Mouse (Mus musculus) fibroblast of lung, adult 2 months (primary cell): Measurements from ENCODE around the gene Rtn4r.

ENCODE experiments used
- DNase-seq: peaks from one replicate; pipeline ENCODE4 v3.0.0-alpha.2; 2011; ENCODE audit warnings: low read depth

The Rtn4r gene

DNA sequence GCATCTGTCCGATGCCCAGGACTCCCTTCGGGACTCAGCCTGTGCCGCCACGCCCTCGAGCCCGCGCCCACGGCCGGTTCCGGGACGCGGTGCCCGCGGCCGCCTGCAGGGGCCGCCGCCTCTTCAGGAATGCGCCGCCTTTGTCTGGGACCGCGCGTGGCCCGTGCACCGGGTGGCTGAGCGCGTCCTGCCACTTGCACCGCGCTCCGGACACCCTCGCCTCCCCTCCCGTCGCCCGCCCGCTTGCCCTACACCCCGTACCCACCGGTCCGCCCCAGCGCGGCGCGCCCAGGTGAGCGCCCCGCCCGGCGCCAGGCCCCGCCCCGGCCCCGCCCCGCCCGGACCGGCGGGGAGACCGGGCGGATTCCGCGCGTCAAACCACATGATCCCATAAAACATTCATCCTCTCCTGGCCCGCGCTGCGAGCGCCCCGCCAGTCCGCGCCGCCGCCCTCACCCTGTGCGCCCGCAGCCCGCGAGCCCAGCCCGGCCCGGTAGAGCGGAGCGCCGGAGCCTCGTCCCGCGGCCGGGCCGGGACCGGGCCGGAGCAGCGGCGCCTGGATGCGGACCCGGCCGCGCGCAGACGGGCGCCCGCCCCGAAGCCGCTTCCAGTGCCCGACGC lies at the start of gene Rtn4r:
Gene Rtn4r, plus strand, starts transcription at position 402 of the 621 bp plus-strand sequence.
- DNase-seq: no peak

- DNase-seq: no peak
Measured at GRCm38 (mm10) chr16:18078314-18079015, 49.0 kb upstream of the Rtn4r start.

DNA sequence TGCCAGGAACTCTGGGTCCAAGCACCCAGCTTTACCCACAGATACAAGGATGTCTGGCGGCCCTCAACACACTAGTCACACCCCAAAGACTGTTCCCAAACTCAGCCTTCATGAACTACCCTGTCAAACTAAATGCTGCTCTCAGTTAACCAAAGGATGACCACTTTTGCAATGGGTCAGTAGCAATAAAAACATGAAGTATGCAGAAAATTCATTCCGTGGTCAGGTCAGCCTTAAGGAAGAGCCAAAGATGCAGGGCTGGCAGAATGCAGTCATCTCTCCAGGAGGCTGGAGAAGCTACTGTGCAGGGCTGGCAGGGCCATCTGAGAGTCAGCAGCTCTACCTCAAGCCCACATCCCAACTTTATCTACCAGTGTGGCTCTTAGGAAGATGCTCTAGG lies 48.1 kb upstream of the Rtn4r start:
- no peak for DNase-seq

GRCm38 (mm10) chr16:18080171-18080570 lies 47.3 kb upstream of the Rtn4r start:
- DNase-seq: no peak

DNA sequence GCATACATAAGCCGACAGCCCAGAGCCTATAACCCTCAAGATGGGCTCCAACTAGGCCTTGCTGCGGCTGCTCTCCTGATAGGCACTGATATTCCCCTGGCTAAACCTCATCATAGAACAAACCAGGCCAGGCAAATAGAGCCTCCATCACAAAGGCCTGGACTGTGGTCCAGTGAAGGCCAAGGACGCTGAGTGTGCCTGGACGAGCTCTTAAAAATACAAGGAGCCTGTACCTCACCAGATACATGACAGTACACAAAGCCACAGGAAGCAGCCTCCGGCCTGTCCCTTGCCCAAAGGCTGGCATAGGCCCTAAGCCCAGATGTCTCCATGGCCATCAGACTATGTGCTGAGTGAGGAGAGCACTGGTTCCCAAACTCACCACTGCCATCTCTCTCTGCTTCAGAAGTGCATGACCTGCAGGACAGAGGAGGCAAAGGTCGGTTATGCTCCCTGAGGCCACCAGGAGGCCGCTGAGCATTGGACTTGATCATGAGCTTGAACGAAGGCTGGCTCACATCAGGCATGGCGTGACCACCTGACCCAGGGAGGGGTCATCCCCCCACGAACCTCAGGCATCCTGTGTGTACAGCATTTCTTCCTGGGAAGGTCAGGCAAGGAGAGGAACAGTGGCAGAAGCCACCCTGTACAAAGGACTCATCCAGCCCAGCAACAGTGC lies 46.2 kb upstream of the Rtn4r start:
- no peak for DNase-seq

GRCm38 (mm10) chr16:18082291-18082690 lies 45.2 kb upstream of the Rtn4r start:
- DNase-seq: no peak

DNA sequence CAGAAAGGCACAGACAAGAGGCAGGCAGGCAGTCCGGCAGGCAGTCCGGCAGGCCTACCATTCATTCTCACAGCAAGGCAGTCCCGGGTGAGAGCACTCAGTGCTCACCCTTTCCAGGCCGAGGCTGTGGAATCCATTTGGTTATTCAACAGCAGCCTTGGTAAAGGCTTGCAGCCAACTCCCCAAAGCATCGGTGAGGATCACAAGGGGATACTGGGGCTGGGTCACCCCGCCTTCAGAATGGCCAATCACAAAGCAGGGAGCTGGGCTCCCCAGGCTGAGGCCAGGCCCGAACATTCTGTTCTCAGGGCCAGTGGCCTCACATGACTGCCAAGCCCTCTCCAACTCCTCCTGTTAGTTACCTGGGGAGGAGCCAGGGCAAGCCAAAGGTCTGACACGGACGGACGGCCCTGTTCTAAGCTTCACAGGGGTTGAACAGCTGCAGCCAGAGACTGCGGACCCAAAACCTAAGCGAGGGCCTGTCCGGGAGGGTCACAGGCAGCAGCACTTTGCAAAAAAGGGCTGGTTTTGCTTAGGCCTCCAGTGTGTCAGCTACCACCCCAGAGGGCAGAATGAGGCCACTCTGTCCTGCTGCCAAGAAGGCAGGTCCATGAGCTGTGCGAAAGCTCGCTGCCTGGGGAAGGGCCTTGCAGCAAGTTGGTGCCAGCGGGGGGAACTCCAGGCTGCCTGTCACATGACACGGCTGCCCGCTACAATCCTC lies 44.1 kb upstream of the Rtn4r start:
- no peak for DNase-seq

DNA sequence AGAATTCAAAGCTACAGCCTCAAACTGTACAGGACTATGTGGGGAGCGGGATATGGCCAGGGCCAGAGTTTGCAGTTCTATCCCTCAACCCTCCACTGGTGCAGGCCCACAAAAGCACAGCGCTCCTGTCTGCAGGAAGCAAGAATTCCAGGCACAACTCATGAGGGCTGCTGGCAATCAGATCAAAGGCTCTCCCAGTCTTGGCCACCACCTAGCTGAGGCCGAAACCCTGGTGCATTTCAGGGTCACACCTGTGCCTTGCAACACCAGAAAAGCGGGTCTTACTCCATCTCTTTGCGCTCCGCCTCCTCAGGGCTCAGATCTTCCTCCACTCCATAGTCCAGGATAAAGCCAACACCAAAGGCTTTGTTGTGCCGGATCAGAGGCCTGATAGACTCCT lies 43.2 kb upstream of the Rtn4r start:
- DNase-seq: no peak

- DNase-seq: no peak
Measured at GRCm38 (mm10) chr16:18087101-18087500, 40.3 kb upstream of the Rtn4r start.

DNA sequence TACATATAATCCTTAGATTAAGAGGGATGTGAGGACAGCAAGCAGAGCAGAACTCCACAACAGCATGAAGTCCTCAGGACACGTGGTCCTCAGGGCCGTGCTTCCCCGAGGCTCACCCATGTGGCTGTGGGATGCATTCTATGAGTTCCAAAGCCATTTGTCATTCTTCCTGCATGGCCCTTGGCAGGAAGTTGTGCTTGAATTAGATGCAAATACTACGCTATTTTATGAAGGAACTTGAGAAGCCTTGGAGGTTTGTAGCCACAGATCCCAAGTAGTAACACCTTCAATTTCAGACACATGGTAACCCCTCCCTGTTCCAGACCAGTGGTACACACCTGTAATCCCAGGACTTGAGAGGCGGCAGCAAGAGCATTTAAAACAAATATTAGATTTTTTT lies 31.1 kb upstream of the Rtn4r start:
- peak; percentile 54 for DNase-seq

DNA sequence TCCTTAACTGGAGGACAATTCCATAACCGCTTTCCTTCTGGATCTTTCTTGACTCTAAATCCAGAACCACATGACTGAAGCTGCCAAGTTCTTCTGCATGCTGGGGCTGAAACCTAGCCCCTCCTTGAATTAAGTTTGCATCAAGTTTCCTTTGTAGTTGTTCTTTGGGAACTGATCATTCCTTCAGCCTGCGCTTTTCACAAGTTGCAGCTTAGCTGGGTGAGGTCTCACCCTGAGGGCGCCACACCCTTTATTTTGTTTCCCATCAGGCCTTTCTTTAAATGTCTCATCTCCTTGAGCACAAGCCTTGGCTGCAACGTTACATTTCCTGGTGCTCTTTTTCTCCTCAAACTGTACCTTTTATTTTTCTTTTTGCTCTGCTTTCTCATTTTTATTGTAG lies 24.6 kb upstream of the Rtn4r start:
- no peak for DNase-seq

DNA sequence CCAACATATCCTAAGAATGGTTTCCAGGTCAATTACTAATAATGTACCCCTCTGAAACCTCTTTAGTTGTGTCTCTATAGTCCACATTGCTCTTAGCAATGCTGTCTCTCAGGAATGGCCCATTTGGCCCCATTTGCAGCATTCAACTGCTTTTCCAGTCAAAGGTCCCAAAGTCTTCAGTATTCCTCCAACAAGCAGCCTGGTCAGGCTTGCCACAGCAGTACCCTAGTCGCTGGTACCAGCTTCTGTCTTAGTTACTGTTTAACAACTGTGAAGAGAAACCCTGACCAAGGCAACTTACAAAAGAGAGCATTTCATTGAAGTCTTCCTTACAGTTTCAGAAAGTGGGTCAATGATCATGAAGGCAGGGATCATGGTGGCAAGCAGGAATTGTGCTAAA lies 24.1 kb upstream of the Rtn4r start:
- DNase-seq: no peak

DNA sequence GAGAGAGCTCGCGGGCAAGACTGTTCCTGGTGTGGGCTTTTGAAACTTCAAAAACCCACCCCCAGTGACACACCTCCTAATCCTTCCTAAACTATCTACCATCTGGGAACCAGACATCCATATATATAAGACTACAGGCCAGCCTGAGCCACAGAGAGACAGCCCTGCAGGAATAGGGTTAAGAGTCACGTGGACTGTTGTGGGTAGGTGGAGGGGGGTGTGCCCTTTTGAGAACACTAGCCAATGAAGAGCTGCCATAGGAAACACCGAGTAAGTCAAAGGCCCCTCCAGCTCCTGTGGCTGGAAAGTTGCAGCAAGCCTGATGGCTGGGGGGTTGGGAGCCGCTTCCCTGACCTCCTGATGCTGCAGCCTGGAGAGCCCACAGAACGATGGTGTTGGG lies 23.6 kb upstream of the Rtn4r start:
- no peak for DNase-seq

- no peak for DNase-seq
Measured at GRCm38 (mm10) chr16:18108221-18108966, 19.0 kb upstream of the Rtn4r start.

DNA sequence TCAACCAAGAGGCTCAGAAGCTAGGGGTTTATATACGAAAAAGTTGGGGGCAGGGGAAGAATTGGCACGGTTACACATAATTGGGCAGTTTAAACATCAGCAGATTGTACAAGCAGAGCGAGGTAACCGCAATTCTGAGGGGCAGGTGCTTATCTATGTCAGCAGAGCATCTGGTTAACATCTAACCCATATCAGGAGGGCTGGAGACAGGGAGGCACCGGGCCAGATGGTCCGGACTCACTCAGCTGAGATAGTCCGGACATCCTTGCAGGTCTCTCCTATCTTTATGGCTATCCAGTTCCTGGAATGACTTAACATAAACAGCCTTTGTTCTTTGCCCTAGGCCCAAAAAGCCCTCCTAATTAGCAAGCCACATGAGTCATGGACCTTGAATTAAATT lies 16.4 kb upstream of the Rtn4r start:
- no peak for DNase-seq

DNA sequence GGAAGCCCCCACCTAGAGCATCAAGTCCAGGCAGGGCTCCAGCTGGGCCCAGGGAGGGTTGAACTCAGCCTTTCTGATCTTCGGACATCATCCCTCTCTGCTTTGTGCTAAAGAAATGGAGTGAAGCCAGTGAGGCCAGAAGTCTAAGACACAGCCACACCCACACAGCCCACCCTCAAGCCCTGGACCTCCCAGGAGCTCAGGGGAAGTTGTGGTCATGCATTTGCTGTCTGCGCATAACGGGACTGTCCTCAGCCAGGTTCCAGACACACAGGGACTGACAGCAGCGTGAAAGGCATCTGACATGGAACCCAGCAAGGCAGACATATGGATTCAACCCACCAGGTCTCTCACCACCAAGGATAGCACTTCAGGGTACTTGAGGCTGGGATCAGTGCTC lies 11.0 kb upstream of the Rtn4r start:
- no peak for DNase-seq

- no peak for DNase-seq
Measured at GRCm38 (mm10) chr16:18118285-18118684, 9.2 kb upstream of the Rtn4r start.

DNA sequence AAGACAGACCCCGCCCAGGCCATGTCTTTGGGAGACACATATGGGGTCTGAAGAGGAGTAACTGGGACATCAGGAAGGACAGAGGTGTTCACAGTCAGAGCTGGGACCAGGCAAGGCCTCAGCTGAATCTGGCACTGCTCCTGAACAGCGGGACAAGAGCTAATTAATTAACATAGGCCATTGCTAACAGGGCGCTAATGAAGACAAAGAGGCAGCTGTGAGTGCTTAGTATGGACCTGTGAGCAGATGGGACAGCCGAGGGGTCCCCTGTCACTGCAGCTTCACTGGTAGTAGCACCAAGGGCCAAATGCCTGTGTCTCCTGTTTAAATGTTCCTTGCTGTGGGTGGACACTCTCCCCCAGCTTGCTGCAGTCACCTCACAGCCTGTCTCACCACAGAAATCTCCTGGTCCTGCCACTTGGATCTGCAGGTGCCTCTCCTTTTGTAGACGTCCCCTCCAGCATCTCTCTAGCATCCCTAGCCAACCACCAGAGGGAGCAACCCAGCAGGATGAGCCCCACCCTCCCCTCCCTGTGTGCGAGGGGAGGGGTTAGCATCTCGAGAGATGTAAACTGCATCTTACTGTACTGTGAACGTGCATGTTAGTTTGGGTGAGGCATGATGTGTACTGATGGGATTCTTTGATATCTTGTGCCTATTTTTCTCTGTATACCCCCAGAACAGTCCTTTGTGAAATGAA lies 8.3 kb upstream of the Rtn4r start:
- DNase-seq: no peak

GRCm38 (mm10) chr16:18122740-18123139 lies 4.7 kb upstream of the Rtn4r start:
- no peak for DNase-seq

DNA sequence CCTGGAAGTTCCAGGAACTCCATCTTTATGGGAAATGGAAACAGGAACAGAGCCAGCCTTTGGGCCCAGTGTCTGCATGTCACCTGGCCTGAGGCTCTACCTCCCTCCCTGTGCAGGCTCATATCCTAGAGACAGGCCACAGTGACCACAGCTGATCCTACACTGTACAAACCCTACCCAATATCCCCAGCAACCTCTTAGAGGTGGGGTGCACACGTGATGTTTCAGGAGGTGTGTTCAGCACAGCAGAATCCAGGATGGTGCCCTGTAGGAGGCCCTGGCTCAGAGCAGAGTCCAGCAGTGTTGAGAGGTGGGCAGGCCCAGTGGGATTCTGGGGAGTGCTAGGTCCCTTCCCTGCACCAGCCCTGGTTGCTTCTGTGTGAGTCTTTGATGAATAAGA lies 4.0 kb upstream of the Rtn4r start:
- DNase-seq: no peak

GRCm38 (mm10) chr16:18124040-18124439 lies 3.4 kb upstream of the Rtn4r start:
- no peak for DNase-seq
